Mouse (Mus musculus) cerebellum, adult 2 months (tissue): ENCODE measurements around the gene Gm45021. TPM values are rescaled to one million over a fixed set of nuclear protein-coding genes. Genes with fewer than 3 reads are reported as not detected.

ENCODE experiments used
- DNase-seq, 2 experiments: peaks; one replicate each; pipeline ENCODE4 v3.0.0; 2021
- H3K27ac ChIP-seq: fragments of 200-500 bp; 2 replicates; pipeline ENCODE4 v1.5.1; 2012; ENCODE audit warnings: low read length, control low read depth, inconsistent platforms; ENCODE audit not compliant: insufficient read depth
- H3K27me3 ChIP-seq: fragments of 200-500 bp; 2 replicates; pipeline ENCODE4 v1.6.1; 2012; ENCODE audit warnings: inconsistent platforms, mild to moderate bottlenecking, low read length, moderate library complexity; ENCODE audit not compliant: control insufficient read depth, insufficient read depth
- H3K4me1 ChIP-seq: fragments of 200-500 bp; 2 replicates; pipeline ENCODE4 v1.6.1; 2011; ENCODE audit warnings: low read length; ENCODE audit not compliant: control insufficient read depth, insufficient read depth
- H3K4me3 ChIP-seq: fragments of 200-500 bp; replicated peaks from 2 replicates; pipeline ENCODE3; 2011; ENCODE audit warnings: mild to moderate bottlenecking, low read depth, low read length, control low read depth; ENCODE audit not compliant: insufficient read depth
- CTCF ChIP-seq: fragments of 200-500 bp; IDR thresholded peaks from 2 replicates; pipeline ENCODE4 v1.5.1; 2011; ENCODE audit warnings: low read depth, mild to moderate bottlenecking, control low read depth, low read length, moderate library complexity, borderline replicate concordance; ENCODE audit not compliant: insufficient read depth
- POLR2A ChIP-seq: fragments of 200-500 bp; IDR thresholded peaks from 2 replicates; pipeline ENCODE4 v1.6.1; 2011; ENCODE audit warnings: low read length, control low read depth, borderline replicate concordance; ENCODE audit not compliant: insufficient read depth
- WGBS: fragments of 180-500 bp; shearing (Covaris S2); methylation state at CpG from one replicate; pipeline ENCODE4 v1.1.7; 2018; 5-methylcytosine and 5-hydroxymethylcytosine counted together
- polyA plus RNA-seq: library from polyadenylated mRNA; depleted of rRNA; stranded (reverse); fragments of >200 nt; gene quantifications from 2 replicates; pipeline ENCODE4 v1.2.3, GENCODE M21; 2012

The Gm45021 gene
- polyA plus RNA-seq, 1 experiment: not detected

- DNase-seq: no peak
- no peak for TF ChIP-seq CTCF
- no peak for TF ChIP-seq POLR2A
- Histone ChIP-seq H3K27me3 (no peaks in the 10 kb centered on the region), H3K27ac (no peak overlapping the region), H3K4me3 (no peak overlapping the region), H3K4me1 (no peaks in the 10 kb centered on the region)
- WGBS: 84% methylated on average over 6 of the region's 6 CpGs
These were observed 41.1 kb upstream of the Gm45021 start for GRCm38 (mm10) chr6:48548314-48548713.

- TF ChIP-seq CTCF (no peak), POLR2A (no peak)
- WGBS: 73% methylated on average over 4 of the region's 4 CpGs
- Histone ChIP-seq H3K27me3 (no peaks in the 10 kb centered on the region), H3K4me3 (no peak overlapping the region), H3K4me1 (peaks cover 8% of the 10 kb centered on the region; the same call in 1 of the 2 replicates), H3K27ac (no peak overlapping the region)
- DNase-seq: no peak
These were observed 36.5 kb upstream of the Gm45021 start for GRCm38 (mm10) chr6:48552918-48553317.

- Histone ChIP-seq H3K4me3 (peak overlapping the region; percentile 87), H3K4me1 (peaks cover 8% of the 10 kb centered on the region; the same call in 1 of the 2 replicates), H3K27ac (peak overlapping the region; percentile 99), H3K27me3 (no peaks in the 10 kb centered on the region)
- 43% methylated on average over 4 of the region's 4 CpGs for WGBS
- TF ChIP-seq CTCF (no peak), POLR2A (no peak)
- peak in 1 of 2 experiments; percentile 45 for DNase-seq
These were observed 35.6 kb upstream of the Gm45021 start for GRCm38 (mm10) chr6:48553819-48554218.

- peak; percentile 97 to 99 for DNase-seq
- Histone ChIP-seq H3K27me3 (no peaks in the 10 kb centered on the region), H3K27ac (peak within 1 kb of the TSS; percentile 99), H3K4me1 (peaks cover 8% of the 10 kb centered on the region; the same call in 1 of the 2 replicates), H3K4me3 (peak within 1 kb of the TSS; percentile 87)
- peak; percentile 94; the same call in 1 of the 2 replicates for TF ChIP-seq POLR2A
- no peak for TF ChIP-seq CTCF
- WGBS: under 1% methylated on average over 39 of the region's 39 CpGs
These were observed 34.9 kb upstream of the Gm45021 start, which contains the start of gene Lrrc61 for GRCm38 (mm10) chr6:48554280-48555103. Gene Lrrc61 (plus strand): TSS chr6:48554796.

GRCm38 (mm10) chr6:48555104-48555890 lies 34.1 kb upstream of the Gm45021 start:
- 20% methylated on average over 14 of the region's 14 CpGs for WGBS
- peak overlapping the region; percentile 99 for H3K27ac ChIP-seq
- H3K4me3 ChIP-seq: peak overlapping the region; percentile 87
- TF ChIP-seq POLR2A (peak; percentile 58; the same call in 1 of the 2 replicates), CTCF (no peak)
- H3K4me1 ChIP-seq: peaks cover 8% of the 10 kb centered on the region; the same call in 1 of the 2 replicates
- DNase-seq: peak in 1 of 2 experiments; percentile 88
- no peaks in the 10 kb centered on the region for H3K27me3 ChIP-seq

- 87% methylated on average over 3 of the region's 3 CpGs for WGBS
These were observed 33.5 kb upstream of the Gm45021 start for GRCm38 (mm10) chr6:48555956-48556355.

GRCm38 (mm10) chr6:48565693-48566310 lies 23.6 kb upstream of the Gm45021 start:
- Histone ChIP-seq H3K27ac (no peak overlapping the region), H3K4me1 (peaks cover 26% of the 10 kb centered on the region), H3K27me3 (no peaks in the 10 kb centered on the region), H3K4me3 (no peak overlapping the region)
- 95% methylated on average over 4 of the region's 4 CpGs for WGBS
- no peak for DNase-seq
- no peak for TF ChIP-seq POLR2A
- no peak for TF ChIP-seq CTCF

More at GRCm38 (mm10) chr6:48555956-48556355, 33.5 kb upstream of the Gm45021 start:
- DNase-seq: no peak
- no peak for TF ChIP-seq POLR2A
- TF ChIP-seq CTCF: no peak
- H3K4me3 ChIP-seq: no peak overlapping the region
- no peak overlapping the region for H3K27ac ChIP-seq
- H3K4me1 ChIP-seq: peaks cover 8% of the 10 kb centered on the region; the same call in 1 of the 2 replicates
- no peaks in the 10 kb centered on the region for H3K27me3 ChIP-seq
